Mouse (Mus musculus) heart, postnatal 0 days (tissue): Measurements from ENCODE around the gene Trrap. TPM values are rescaled to one million over a fixed set of nuclear protein-coding genes. Genes with fewer than 3 reads are reported as not detected.

ENCODE experiments used
- ATAC-seq: fragments of 200-750 bp; cut with Nextera tagmentation; 2 replicates; pipeline ENCODE4 v1.8.0; 2017; ENCODE audit warnings: low read depth, moderate number of reproducible peaks, moderate library complexity; ENCODE audit not compliant: insufficient read depth
- DNase-seq: peaks from one replicate; pipeline ENCODE4 v3.0.0-alpha.2; 2016; ENCODE audit warnings: low spot score
- H3K27ac ChIP-seq: fragments of 300-500 bp; sonication (generic); 2 replicates; pipeline ENCODE4 v1.5.1; 2014; ENCODE audit warnings: low read depth, mild to moderate bottlenecking
- H3K27me3 ChIP-seq: fragments of 300-500 bp; sonication (generic); 2 replicates; pipeline ENCODE4 v1.6.1; 2014; ENCODE audit warnings: low read length, mixed read lengths; ENCODE audit not compliant: control insufficient read depth, insufficient read depth
- H3K36me3 ChIP-seq: fragments of 300-500 bp; sonication (generic); replicated peaks from 2 replicates; pipeline ENCODE4 v1.6.1; 2014; ENCODE audit warnings: low read length, mixed read lengths; ENCODE audit not compliant: control insufficient read depth, insufficient read depth
- H3K4me1 ChIP-seq: fragments of 300-500 bp; sonication (generic); 2 replicates; pipeline ENCODE4 v1.6.1; 2014; ENCODE audit warnings: antibody characterized with exemption; ENCODE audit not compliant: control insufficient read depth, insufficient read depth
- H3K4me2 ChIP-seq: fragments of 300-500 bp; sonication (generic); 2 replicates; pipeline ENCODE4 v1.6.1; 2014; ENCODE audit warnings: low read depth, mild to moderate bottlenecking, low read length, moderate library complexity
- H3K4me3 ChIP-seq: fragments of 300-500 bp; sonication (generic); 2 replicates; pipeline ENCODE4 v1.5.1; 2014; ENCODE audit warnings: low read depth, low read length
- H3K9ac ChIP-seq: fragments of 300-500 bp; sonication (generic); replicated peaks from 2 replicates; pipeline ENCODE4 v1.6.1; 2014; ENCODE audit warnings: low read depth, low read length, mixed read lengths
- H3K9me3 ChIP-seq: fragments of 300-500 bp; sonication (generic); replicated peaks from 2 replicates; pipeline ENCODE4 v1.6.1; 2016; ENCODE audit warnings: low read length; ENCODE audit not compliant: control insufficient read depth
- CTCF ChIP-seq: IDR thresholded peaks from 2 replicates; pipeline ENCODE4 v1.5.1; 2016; ENCODE audit warnings: antibody characterized with exemption, control low read depth, low read depth
- EP300 ChIP-seq: IDR thresholded peaks from 2 replicates; pipeline ENCODE4 v1.6.1; 2016; ENCODE audit warnings: antibody characterized with exemption, low read depth
- WGBS: fragments of 180-500 bp; shearing (Covaris S2); extraction: QIAGEN DNeasy Blood & Tissue Kit; methylation state at CpG from one replicate; pipeline ENCODE4 v1.1.7; 2014; 5-methylcytosine and 5-hydroxymethylcytosine counted together
- polyA plus RNA-seq: library from polyadenylated mRNA; unstranded; fragments of >200 nt; fragmentation: Nextera tagmentation; extraction: Ambion mirVana; gene quantifications from 2 replicates; pipeline ENCODE4 v1.2.1, GENCODE M21; 2015
- total RNA-seq: library from RNA; depleted of rRNA; stranded (reverse); fragments of >200 nt; gene quantifications from 2 replicates; pipeline ENCODE4 v1.2.3, GENCODE M21; 2014; ENCODE audit warnings: low replicate concordance

Gene Trrap
- total and polyA plus RNA-seq, 2 experiments from 2014 or later, result 24.6 to 85.0 TPM

- H3K4me2 ChIP-seq, result no peak overlapping the region
- no peaks in the 10 kb centered on the region for H3K27me3 ChIP-seq
- ATAC-seq (no peak), DNase-seq (no peak)
- no peak overlapping the region for H3K27ac ChIP-seq
- no peak overlapping the region for H3K4me3 ChIP-seq
- TF ChIP-seq CTCF (no peak), EP300 (no peak)
- no peaks in the 10 kb centered on the region for H3K9me3 ChIP-seq
- WGBS, result 96% methylated on average over 18 of the region's 18 CpGs
- H3K36me3 ChIP-seq, result peaks cover 98% of the 10 kb centered on the region
- no peak overlapping the region for H3K9ac ChIP-seq
- H3K4me1 ChIP-seq, result no peaks in the 10 kb centered on the region
Measured at GRCm38 (mm10) chr5:144786464-144786863, 18.9 kb downstream of the Trrap start.

DNA sequence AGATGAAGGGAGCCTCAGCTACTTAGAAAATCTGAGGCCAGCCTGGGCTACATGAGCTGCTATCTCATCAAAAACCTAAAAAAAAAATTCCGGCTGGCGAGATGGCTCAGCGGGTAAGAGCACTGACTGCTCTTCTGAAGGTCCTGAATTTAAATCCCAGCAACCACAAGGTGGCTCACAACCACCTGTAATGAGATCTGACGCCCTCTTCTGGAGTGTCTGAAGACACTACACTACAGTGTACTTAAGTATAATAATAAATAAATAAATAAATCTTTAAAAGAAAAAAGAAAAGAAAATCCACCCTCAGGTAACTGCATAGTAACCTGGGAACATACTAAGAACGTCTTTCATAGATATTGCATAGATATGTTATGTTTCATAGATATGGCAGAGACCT, 25.8 kb downstream of the Trrap start:
- 83% methylated on average over 5 of the region's 5 CpGs for WGBS
- Histone ChIP-seq H3K4me2 (no peak overlapping the region), H3K27me3 (no peaks in the 10 kb centered on the region), H3K4me3 (no peak overlapping the region), H3K27ac (no peak overlapping the region), H3K9me3 (no peaks in the 10 kb centered on the region), H3K36me3 (peaks cover 100% of the 10 kb centered on the region), H3K4me1 (no peaks in the 10 kb centered on the region), H3K9ac (no peak overlapping the region)
- TF ChIP-seq EP300 (no peak), CTCF (no peak)
- DNase-seq (no peak), ATAC-seq (no peak)

- no peaks in the 10 kb centered on the region for H3K27me3 ChIP-seq
- 65% methylated on average over 6 of the region's 6 CpGs for WGBS
- H3K4me1 ChIP-seq, result no peaks in the 10 kb centered on the region
- ATAC-seq (no peak), DNase-seq (peak; percentile 21)
- no peak overlapping the region for H3K27ac ChIP-seq
- peak; percentile 55 for TF ChIP-seq CTCF
- no peak for TF ChIP-seq EP300
- no peak overlapping the region for H3K4me2 ChIP-seq
- H3K4me3 ChIP-seq, result no peak overlapping the region
- H3K9ac ChIP-seq, result no peak overlapping the region
- H3K9me3 ChIP-seq, result no peaks in the 10 kb centered on the region
- peaks cover 100% of the 10 kb centered on the region for H3K36me3 ChIP-seq
Measured at GRCm38 (mm10) chr5:144794687-144795086, 27.2 kb downstream of the Trrap start.

DNA sequence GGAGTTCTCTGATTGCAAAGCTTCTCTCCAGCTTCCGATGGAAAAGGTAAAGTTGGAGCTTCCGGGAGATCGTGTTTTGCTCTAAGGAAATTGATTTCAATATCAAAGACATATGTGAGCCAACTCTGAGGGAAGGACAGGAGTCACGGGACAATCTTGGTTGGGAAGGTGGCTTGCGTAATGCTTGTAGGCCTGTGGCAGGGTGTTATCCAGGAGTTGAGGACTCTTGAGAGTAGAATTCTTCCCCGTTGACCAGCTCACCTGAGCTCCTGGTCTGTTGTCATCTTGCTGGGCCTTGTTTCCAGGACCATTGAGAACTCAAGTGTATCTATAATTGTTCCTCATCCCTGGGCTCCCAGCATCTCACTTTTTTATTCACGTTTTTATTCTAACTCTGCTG, 29.6 kb downstream of the Trrap start:
- Histone ChIP-seq H3K4me1 (no peaks in the 10 kb centered on the region), H3K27ac (no peak overlapping the region), H3K9ac (no peak overlapping the region), H3K36me3 (peaks cover 99% of the 10 kb centered on the region), H3K9me3 (no peaks in the 10 kb centered on the region), H3K27me3 (no peaks in the 10 kb centered on the region), H3K4me3 (no peak overlapping the region), H3K4me2 (no peak overlapping the region)
- ATAC-seq, result no peak
- WGBS, result 88% methylated on average over 7 of the region's 7 CpGs
- DNase-seq, result no peak
- TF ChIP-seq CTCF (no peak), EP300 (no peak)

DNA sequence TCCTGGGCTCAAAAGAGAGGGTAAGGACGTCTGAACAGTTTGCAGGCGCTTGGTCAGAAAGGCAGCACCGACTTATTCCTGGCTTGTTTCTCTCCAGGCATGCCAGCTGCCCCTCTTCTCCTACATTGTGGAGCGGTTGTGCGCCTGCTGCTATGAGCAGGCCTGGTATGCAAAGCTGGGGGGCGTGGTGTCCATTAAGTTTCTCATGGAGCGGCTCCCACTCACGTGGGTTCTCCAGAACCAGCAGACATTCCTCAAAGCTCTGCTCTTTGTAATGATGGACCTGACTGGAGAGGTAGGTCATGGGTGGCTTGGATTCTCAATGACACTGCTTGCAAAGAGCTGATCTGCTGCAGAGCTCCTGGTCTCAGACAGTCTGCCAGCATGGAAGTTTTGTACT, 35.5 kb downstream of the Trrap start:
- H3K4me1 ChIP-seq, result no peaks in the 10 kb centered on the region
- ATAC-seq (no peak), DNase-seq (no peak)
- no peak overlapping the region for H3K4me2 ChIP-seq
- H3K9ac ChIP-seq, result no peak overlapping the region
- peaks cover 98% of the 10 kb centered on the region for H3K36me3 ChIP-seq
- H3K27me3 ChIP-seq, result no peaks in the 10 kb centered on the region
- H3K4me3 ChIP-seq, result no peak overlapping the region
- 88% methylated on average over 8 of the region's 8 CpGs for WGBS
- no peaks in the 10 kb centered on the region for H3K9me3 ChIP-seq
- H3K27ac ChIP-seq, result no peak overlapping the region
- TF ChIP-seq CTCF (no peak), EP300 (no peak)

DNA sequence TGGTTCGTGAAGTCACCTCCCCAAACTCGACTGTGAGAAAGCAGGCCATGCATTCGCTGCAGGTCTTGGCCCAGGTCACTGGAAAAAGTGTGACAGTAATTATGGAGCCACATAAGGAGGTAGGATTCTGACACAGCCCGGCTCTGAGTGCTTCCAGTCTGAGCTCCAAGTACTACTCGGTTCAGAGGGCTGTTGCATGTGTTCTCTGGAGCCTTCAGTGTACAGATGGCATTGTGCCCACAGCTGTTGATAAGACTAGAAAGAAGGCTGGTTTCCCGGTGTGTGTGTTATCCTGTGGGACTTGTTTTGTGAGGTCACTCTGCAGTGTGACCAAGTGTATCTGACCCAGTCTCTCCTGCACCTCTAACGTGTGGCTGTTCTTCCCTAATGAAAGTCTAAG, 36.6 kb downstream of the Trrap start:
- Histone ChIP-seq H3K9ac (no peak overlapping the region), H3K36me3 (peaks cover 98% of the 10 kb centered on the region)
- 46% methylated on average over 7 of the region's 7 CpGs for WGBS

More for the DNA sequence above, 36.6 kb downstream of the Trrap start:
- no peak overlapping the region for H3K4me3 ChIP-seq
- peak; percentile 51 for DNase-seq
- peak; percentile 65 for ATAC-seq
- no peaks in the 10 kb centered on the region for H3K9me3 ChIP-seq
- no peaks in the 10 kb centered on the region for H3K4me1 ChIP-seq
- TF ChIP-seq CTCF, result no peak
- no peak for TF ChIP-seq EP300
- H3K4me2 ChIP-seq, result no peak overlapping the region
- no peak overlapping the region for H3K27ac ChIP-seq
- no peaks in the 10 kb centered on the region for H3K27me3 ChIP-seq
